Mouse (Mus musculus) thymus, postnatal 14 days (tissue): ENCODE data around the gene Dusp19.

Source experiments
- DNase-seq: peaks from one replicate; pipeline ENCODE4 v3.0.0; 2021

Gene Dusp19

GRCm38 (mm10) chr2:80616854-80617737, at the start of gene Dusp19, which contains the start of gene Nup35:
Gene Dusp19, plus strand, starts transcription at chr2:80617045.
Gene Nup35, plus strand, starts transcription at chr2:80617236.
- DNase-seq: peak; percentile 94

DNA sequence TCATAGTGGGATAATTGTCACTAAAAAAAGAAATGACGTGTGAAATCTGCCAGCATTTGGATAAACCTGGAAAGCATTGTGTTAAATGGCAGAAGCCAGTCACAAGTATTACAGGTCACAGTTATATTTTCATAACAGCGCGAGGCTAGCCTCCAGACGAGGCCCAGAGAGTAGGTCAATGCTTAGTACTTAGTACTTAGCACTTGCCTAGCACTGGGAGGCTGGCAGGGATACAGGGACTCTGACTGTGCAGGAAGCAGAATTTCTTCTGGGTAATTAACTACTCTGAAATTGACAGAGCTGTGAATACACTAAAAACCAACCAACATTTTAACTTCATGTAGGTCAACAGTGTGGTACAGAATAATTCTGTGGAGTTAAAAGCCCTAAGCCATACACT, 49.4 kb upstream of the Dusp19 start:
- no peak for DNase-seq

DNA sequence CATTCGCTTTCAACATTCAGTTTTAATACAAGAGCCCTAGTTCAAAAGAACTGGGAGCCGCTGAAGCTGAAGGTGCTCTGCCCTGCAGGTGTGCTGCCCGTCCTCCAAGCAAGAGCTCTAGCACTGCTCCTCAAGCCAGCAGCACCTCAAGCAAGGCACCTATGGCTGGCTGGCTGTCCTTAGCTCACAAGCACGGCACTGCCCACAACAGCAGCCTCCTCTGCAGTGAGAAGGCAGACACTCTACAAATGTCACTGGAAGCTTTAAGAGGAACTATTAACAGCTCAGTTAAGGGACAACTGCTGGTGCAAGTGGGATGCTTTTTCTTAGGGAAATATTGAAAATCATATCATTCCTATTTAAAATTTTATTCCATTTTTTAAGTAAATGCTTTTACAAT, 46.2 kb upstream of the Dusp19 start:
- no peak for DNase-seq

DNA sequence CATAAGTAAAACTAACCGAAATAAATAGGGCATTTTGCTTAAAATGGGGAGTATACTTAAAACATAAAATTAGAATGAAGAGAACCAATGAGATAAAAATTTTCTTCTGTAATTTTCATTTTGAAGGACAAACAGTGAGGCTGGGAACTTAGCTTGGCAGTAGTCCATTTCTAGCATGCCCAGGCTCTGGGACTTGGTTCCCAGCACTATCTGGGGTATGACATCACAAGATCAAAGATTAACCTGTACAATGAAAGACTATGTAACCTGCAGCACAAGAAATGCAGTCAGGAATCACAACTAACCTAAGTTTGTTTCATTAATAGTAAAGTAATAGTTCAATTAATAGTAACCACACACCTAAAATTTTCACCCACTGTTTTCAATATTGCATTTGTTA, 39.6 kb upstream of the Dusp19 start:
- DNase-seq: no peak

- no peak for DNase-seq
Observed at GRCm38 (mm10) chr2:80579253-80579891, 37.5 kb upstream of the Dusp19 start.

GRCm38 (mm10) chr2:80580311-80580961, 36.4 kb upstream of the Dusp19 start:
- DNase-seq: peak; percentile 34

DNA sequence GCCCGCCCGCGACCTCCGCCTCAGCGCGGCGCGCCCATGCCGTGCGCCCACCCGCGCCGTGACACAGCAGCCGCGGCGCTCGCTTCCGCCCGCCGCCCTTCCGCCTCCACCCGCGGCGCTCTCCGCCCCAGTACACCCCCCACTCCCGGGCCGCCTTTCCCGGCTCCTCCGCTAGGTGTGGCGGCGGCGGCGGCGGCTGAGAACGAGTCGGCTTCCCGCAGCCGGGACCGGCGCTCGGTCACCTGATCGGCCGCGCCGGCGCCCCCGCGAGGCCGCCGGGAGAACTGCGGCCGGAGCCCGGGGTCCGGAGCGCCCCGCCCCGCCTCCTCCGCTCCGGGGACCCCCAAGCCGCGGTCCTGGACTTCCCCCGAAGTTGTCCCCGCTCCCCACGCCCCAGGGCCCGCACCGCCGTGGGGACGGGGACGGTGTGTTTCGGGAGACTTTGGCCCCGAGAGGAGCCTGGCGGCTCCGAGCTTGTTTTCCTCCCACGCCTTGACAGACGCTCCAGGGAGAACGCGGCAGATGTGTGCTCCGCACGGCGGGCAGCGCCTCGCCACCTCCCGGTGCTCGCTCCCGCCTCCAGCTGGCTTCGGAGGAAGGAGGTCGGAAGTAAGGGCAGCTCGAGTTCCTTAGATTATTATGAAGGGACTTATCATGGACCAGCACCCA, 35.7 kb upstream of the Dusp19 start, which contains the start of gene Nckap1:
Gene Nckap1, minus strand, starts transcription at position 338 of the 669 bp plus-strand sequence.
- DNase-seq: peak; percentile 89

- no peak for DNase-seq
Observed at GRCm38 (mm10) chr2:80582356-80582755, 34.5 kb upstream of the Dusp19 start.

GRCm38 (mm10) chr2:80594215-80594918, 22.5 kb upstream of the Dusp19 start:
- DNase-seq: no peak

DNA sequence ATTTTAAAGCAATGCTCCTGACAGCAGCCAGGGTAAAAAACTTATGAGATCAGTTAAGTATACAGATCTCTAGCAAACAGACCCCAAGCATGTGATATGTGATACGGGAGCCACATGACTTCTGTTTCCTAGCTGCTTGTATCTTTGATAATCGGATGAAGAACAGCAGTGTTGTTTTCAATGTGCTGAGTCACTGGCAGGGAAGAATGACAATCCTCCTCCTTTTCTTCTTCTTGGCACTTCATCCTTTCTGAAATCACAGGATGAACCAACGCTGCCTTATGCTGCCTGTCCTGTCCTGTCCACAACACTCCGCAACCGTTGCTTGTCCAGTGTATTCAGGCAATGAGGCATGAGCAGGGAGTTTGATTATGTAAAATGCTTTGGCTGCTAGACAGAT, 19.9 kb upstream of the Dusp19 start:
- no peak for DNase-seq

DNA sequence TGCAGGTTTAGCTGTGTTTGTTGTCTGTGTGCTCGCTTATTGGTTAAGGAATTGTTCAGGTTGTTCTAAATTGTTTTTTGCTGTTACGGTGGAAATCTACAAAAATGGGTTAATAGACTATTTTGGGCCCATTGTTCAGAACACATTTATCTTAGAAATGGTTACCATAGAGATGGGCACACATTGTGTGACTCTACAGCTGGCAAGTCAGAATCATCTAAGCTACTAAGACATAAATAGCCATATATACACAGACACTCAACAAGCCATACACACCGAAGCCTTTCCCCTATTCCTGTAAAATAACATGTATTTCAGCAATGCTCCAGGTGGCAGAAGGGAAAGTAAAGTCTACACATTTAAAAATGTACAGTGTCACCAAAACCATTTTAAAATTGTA, 17.0 kb upstream of the Dusp19 start:
- DNase-seq: no peak

DNA sequence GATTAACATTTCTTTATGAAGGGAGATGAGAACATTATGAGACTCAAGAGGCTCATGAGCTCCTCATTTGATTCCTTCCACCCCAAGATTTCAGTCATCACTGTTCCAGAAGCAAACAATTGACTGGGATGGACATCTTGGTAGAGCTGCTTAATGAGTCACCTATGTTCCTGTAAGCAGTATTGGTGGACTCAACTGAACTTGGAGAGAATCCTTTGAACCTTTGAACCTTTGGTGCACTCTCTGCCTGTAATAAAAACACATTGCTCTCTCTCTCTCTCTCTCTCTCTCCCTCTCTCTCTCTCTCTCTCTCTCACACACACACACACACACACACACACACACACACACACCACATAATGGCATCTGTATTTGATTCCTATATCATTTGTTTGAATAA, 16.2 kb upstream of the Dusp19 start:
- DNase-seq: no peak

DNA sequence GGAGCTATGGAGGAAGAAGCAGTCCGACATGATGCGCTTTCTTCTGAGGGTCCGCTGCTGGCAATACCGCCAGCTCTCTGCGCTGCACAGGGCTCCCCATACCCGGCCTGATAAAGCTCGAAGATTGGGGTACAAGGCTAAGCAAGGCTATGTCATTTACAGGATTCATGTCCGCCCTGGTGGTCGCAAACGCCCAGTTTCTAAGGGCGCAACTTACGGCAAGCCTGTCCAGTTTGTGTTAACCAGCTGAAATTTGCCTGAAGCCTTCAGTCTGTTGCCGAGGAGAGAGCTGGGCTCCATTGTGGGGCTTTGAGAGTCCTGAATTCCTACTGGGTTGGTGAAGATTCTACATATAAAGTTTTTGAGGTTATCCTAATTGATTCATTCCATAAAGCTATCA, 14.1 kb upstream of the Dusp19 start:
- DNase-seq: no peak

GRCm38 (mm10) chr2:80603771-80604426, 12.9 kb upstream of the Dusp19 start:
- no peak for DNase-seq

DNA sequence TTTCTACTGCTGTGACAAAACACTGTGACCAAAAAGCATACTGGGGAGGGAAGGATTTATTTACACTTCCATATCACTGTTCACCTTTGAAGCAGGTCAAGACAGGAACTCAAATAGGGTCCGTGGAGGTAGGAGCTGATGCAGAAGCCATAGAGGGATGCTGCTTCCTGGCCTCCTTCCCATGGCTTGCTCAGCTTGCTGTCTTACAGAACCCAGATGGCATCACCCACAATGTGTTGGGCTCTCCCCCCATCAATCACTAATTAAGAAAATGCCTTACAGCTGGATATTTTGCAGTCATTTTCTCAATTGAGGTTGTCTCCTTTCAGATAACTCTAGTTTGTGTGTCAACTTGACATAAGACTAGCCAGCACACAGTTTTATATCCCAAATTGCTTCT, 4.6 kb upstream of the Dusp19 start:
- no peak for DNase-seq

GRCm38 (mm10) chr2:80612796-80613195, 4.0 kb upstream of the Dusp19 start:
- DNase-seq: no peak

DNA sequence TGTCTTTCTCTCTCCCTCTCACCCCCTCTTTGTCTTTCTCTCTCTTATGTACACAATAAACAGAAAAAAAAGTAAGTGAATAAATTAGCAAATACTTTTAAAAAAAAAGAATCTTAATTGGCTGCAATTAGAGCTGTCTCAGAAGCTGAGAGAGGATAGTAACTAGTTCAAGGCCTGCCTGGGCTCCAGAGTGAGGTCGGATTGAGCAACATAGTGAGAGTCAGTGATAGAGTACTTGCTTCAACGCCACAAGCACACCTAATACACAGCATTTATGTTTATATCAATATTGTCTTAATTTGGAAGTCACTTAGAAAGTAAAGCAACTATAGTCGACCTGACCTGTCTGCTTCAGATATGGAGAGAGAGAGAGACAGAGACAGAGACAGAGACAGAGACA, 2.1 kb downstream of the Dusp19 start:
- no peak for DNase-seq

DNA sequence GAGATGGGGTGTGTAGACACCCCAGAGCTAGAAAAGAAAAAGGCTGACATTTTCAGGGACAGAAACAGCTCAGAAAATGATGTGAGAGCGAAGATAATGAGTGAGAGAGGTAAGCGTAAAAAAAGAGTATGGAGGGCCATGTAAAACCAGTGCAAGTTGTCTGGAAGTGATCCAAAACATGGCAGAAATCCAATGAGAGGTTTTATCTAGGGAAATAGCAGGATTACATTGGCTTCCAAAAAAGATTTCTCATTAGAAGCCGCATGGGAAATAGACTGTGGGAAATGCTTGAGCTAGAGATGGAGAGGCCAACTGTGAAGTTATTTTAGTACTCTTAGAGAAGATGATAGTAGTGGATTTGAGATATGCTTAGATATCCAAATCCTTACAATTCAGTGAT, 5.1 kb downstream of the Dusp19 start:
- DNase-seq: no peak

GRCm38 (mm10) chr2:80624523-80624922, 7.7 kb downstream of the Dusp19 start:
- no peak for DNase-seq

DNA sequence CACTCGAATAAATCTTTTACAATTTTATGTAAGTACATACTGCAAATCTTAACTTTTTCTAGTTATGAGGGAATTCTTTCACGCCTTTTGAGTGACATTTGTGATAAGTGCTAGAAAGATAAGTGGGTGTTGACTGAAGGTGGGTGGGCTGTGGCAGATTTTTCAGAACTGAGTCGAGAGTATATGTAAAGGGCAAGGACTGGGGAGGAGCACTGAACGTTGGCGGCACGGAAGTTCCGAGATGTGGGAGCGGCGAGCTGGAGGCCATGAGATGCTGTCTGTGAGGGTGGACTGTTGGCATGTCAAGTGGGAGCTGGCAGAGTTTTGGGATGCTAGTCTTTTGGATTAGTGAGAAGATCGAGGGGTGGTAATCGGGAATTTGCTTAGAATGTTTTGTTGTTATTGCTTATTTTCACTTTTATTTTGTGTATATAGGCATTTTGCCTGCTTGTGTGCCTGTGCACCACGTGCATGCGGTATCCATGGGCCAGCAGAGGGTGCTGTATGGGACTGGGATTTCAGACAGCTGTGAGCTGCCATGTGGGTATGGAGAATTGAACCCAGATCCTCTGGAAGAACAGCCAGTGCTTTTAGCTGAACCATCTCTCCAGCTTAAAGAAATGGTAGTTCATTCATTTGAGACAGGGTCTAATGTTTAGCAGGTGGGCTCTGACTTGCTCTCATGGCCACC, 15.6 kb downstream of the Dusp19 start:
- no peak for DNase-seq
